Mouse (Mus musculus): ENCODE results near the gene Sycp1. TPM values are rescaled to one million over a fixed set of nuclear protein-coding genes. Genes with fewer than 3 reads are reported as not detected.

Gene Sycp1
- polyA plus RNA-seq, 1 experiment from 2014 or later: not detected

DNA sequence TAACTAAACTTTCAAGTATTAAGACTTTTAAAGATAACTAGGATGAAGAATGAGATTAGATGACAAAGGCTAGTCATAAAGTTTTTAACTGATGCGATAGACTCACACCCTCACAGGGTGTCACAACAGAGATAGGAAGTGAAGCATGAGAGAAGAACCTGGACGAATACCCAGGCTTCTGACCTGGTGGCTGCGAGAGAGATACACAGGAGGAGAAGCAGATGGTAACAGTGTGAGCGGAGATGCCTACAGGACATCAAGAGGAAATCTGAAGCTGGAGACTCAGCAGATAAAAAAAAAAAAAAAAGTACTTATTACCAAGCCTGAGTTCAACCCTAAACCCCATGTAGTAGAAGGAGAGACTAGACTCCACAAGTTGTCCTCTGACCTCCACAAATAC lies 162.9 kb downstream of the Sycp1 start:
- Histone ChIP-seq H3K4me3 (ENCODE audit: low read depth, low read length) (no peak overlapping the region), H3K4me2 (replicated peaks; ENCODE audit: low read depth, low read length) (no peak overlapping the region), H3K9me3 (ENCODE audit: low read length) (no peaks in the 10 kb centered on the region), H3K4me1 (ENCODE audit: insufficient read depth, low read depth, low read length) (no peaks in the 10 kb centered on the region), H3K27me3 (replicated peaks; ENCODE audit: insufficient read depth, low read length) (no peaks in the 10 kb centered on the region), H3K9ac (replicated peaks; ENCODE audit: low read depth) (no peak overlapping the region), H3K36me3 (ENCODE audit: insufficient read depth, low read length) (peaks cover 4% of the 10 kb centered on the region; the same call in 1 of the 2 replicates), H3K27ac (ENCODE audit: low read length) (no peak overlapping the region)
- DNase-seq (ENCODE audit: low spot score) (no peak), ATAC-seq (no peak)
- 69% methylated on average over 4 of the region's 4 CpGs for WGBS
- TF ChIP-seq EP300 (IDR thresholded peaks at IDR 0.05): no peak
- TF ChIP-seq CTCF (IDR thresholded peaks at IDR 0.05): no peak

Other genes starting within 250 kb of the Sycp1 start
- gene Tspan2, start 201.6 kb downstream of the Sycp1 start, polyA plus RNA-seq (2015; fragmentation: Nextera tagmentation; extraction: Ambion mirVana): 72.7 and 86.9 TPM in 2 replicates
- 8.8 and 9.0 TPM in 2 replicates for gene Tshb, start 153.4 kb downstream of the Sycp1 start, polyA plus RNA-seq (2015; fragmentation: Nextera tagmentation; extraction: Ambion mirVana)
- 0.06 TPM in 1 of 2 replicates, not detected in the other for gene Nr1h5, start 28.0 kb upstream of the Sycp1 start, polyA plus RNA-seq (2015; fragmentation: Nextera tagmentation; extraction: Ambion mirVana)
- gene Sike1, start 59.6 kb upstream of the Sycp1 start, polyA plus RNA-seq (2015; fragmentation: Nextera tagmentation; extraction: Ambion mirVana): 56.3 and 66.6 TPM in 2 replicates
- gene Csde1, start 84.3 kb upstream of the Sycp1 start, polyA plus RNA-seq (2015; fragmentation: Nextera tagmentation; extraction: Ambion mirVana): 167 and 191 TPM in 2 replicates
- gene Nras, start 122.2 kb upstream of the Sycp1 start, polyA plus RNA-seq (2015; fragmentation: Nextera tagmentation; extraction: Ambion mirVana): 48.0 and 53.6 TPM in 2 replicates
- gene Ampd1, start 137.9 kb upstream of the Sycp1 start, polyA plus RNA-seq (2015; fragmentation: Nextera tagmentation; extraction: Ambion mirVana): 0.44 and 0.45 TPM in 2 replicates
- 3.4 and 3.5 TPM in 2 replicates for gene Dennd2c, start 166.5 kb upstream of the Sycp1 start, polyA plus RNA-seq (2015; fragmentation: Nextera tagmentation; extraction: Ambion mirVana)
- 89.8 and 95.0 TPM in 2 replicates for gene Bcas2, start 235.6 kb upstream of the Sycp1 start, polyA plus RNA-seq (2015; fragmentation: Nextera tagmentation; extraction: Ambion mirVana)